Mouse (Mus musculus) liver, adult 2 months (tissue): ENCODE data around the gene Asl. TPM values are rescaled to one million over a fixed set of nuclear protein-coding genes. Genes with fewer than 3 reads are reported as not detected.

Experiments used
- DNase-seq: peaks from one replicate; pipeline ENCODE4 v3.0.0-alpha.2; 2011; ENCODE audit warnings: low read depth, low spot score; ENCODE audit errors: extremely low read depth
- H3K27ac ChIP-seq: fragments of 200-500 bp; replicated peaks from 2 replicates; pipeline ENCODE4 v1.5.1; 2012; ENCODE audit warnings: low read depth, mild to moderate bottlenecking, control low read depth, inconsistent platforms, low read length; ENCODE audit not compliant: insufficient read depth
- H3K27me3 ChIP-seq: fragments of 200-500 bp; 2 replicates; pipeline ENCODE4 v1.6.1; 2012; ENCODE audit warnings: mild to moderate bottlenecking, moderate library complexity, low read length, inconsistent platforms; ENCODE audit not compliant: control insufficient read depth, insufficient read depth
- H3K36me3 ChIP-seq: fragments of 200-500 bp; 2 replicates; pipeline ENCODE4 v1.6.1; 2012; ENCODE audit warnings: low read length, inconsistent platforms; ENCODE audit not compliant: control insufficient read depth, insufficient read depth
- H3K4me1 ChIP-seq: fragments of 200-500 bp; 2 replicates; pipeline ENCODE4 v1.6.1; 2011; ENCODE audit warnings: low read length; ENCODE audit not compliant: control insufficient read depth, insufficient read depth
- H3K4me3 ChIP-seq: fragments of 200-500 bp; 2 replicates; pipeline ENCODE4 v1.5.1; 2011; ENCODE audit warnings: low read depth, mild to moderate bottlenecking, control low read depth, low read length, moderate library complexity; ENCODE audit not compliant: insufficient read depth
- H3K79me2 ChIP-seq: fragments of 200-500 bp; 2 replicates; pipeline ENCODE4 v1.6.1; 2012; ENCODE audit warnings: inconsistent platforms, mild to moderate bottlenecking, low read length, moderate library complexity; ENCODE audit not compliant: control insufficient read depth, insufficient read depth
- H3K9ac ChIP-seq: fragments of 200-500 bp; 2 replicates; pipeline ENCODE4 v1.6.1; 2012; ENCODE audit warnings: low read depth, mild to moderate bottlenecking, control low read depth, inconsistent platforms, low read length
- CTCF ChIP-seq: fragments of 200-500 bp; IDR thresholded peaks from 2 replicates; pipeline ENCODE4 v1.5.1; 2011; ENCODE audit warnings: low read depth, low read length, control low read depth
- POLR2A ChIP-seq: fragments of 200-500 bp; IDR thresholded peaks from 2 replicates; pipeline ENCODE4 v1.6.1; 2011; ENCODE audit warnings: low read length, control low read depth; ENCODE audit not compliant: insufficient read depth; ENCODE audit errors: extremely low read depth
- WGBS: fragments of 180-500 bp; shearing (Covaris S2); methylation state at CpG from one replicate; pipeline ENCODE4 v1.1.7; 2018; 5-methylcytosine and 5-hydroxymethylcytosine counted together
- polyA plus RNA-seq: library from polyadenylated mRNA; depleted of rRNA; stranded (reverse); fragments of >200 nt; gene quantifications from 2 replicates; pipeline ENCODE4 v1.2.3, GENCODE M21; 2012
- total RNA-seq: library from RNA; depleted of rRNA; stranded (reverse); fragments of >200 nt; gene quantifications from 2 replicates; pipeline ENCODE4 v1.2.3, GENCODE M21; 2014

The Asl gene
- total and polyA plus RNA-seq, 2 experiments, result 622 to 683 TPM

DNA sequence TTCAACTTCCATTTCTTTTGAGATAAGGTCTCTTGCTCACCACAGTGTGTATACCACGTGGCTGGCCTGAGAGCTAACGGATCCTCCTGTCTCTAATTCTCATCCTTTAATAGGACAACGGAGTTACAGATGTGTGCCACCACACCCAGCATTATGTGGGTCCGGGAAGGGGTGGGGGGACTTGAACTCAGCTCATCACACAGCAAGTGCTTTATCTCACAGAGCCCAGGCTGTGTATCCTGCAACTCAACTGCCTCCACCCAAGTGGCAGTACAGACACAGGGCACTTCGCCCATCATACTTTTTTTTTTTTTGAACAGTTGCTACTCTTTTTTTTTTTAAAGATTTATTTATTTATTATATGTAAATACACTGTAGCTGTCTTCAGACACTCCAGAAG lies 37.1 kb downstream of the Asl start:
- Histone ChIP-seq H3K27ac (no peak overlapping the region), H3K9ac (no peak overlapping the region), H3K36me3 (peaks cover 2% of the 10 kb centered on the region; the same call in 1 of the 2 replicates), H3K4me3 (no peak overlapping the region), H3K4me1 (peaks cover 4% of the 10 kb centered on the region), H3K79me2 (no peaks in the 10 kb centered on the region), H3K27me3 (no peaks in the 10 kb centered on the region)
- WGBS, result 97% methylated on average over 5 of the region's 5 CpGs
- DNase-seq, result no peak
- TF ChIP-seq CTCF (no peak), POLR2A (no peak)

DNA sequence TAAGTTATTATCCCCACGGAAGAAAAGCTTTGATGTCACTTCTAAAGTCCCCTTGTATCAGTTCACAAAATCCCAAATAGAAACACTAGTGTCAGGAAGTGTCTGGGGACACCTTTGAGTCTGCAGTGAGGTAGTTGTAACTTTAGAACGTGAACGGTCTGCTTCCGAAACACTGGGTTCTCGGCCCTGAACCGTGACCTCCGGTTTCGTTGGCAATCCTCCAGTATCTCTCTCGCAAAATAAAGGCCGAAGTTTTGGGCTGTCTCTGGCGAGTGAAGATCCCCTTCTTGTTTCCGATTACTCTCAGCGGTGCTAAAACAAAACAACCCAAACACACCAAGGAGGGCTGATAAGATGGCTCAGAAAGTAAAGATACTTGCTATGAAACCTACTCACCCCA lies 39.7 kb downstream of the Asl start:
- Histone ChIP-seq H3K4me3 (no peak overlapping the region), H3K9ac (no peak overlapping the region), H3K27ac (peak overlapping the region; percentile 33), H3K27me3 (no peaks in the 10 kb centered on the region), H3K36me3 (peaks cover 2% of the 10 kb centered on the region; the same call in 1 of the 2 replicates), H3K79me2 (no peaks in the 10 kb centered on the region), H3K4me1 (peaks cover 4% of the 10 kb centered on the region)
- TF ChIP-seq CTCF (no peak), POLR2A (no peak)
- DNase-seq, result peak; percentile 78
- WGBS, result 21% methylated on average over 13 of the region's 13 CpGs

DNA sequence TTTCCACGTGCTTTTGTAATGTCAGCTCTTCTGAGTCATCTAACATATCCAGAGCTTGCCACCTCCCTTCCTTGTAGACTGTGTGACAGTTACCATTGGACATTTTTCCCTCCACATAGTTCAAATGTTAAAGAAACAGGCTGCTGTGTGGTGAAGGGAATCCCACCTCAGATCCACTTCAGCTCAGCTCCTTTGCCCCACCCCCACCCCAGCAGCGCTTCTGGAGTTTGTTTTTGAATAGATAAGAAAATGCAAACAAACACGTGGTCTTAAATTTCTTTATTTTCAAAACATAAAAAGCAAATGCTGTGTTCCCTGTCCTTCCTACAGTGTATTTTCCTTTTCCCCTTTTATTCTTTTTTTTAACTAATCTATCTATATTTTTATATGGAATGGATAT lies 48.8 kb downstream of the Asl start:
- H3K4me1 ChIP-seq, result peaks cover 5% of the 10 kb centered on the region; the same call in 1 of the 2 replicates
- WGBS, result 71% methylated on average over 3 of the region's 3 CpGs
- DNase-seq, result no peak
- H3K4me3 ChIP-seq, result no peak overlapping the region
- TF ChIP-seq POLR2A (no peak), CTCF (no peak)
- no peak overlapping the region for H3K9ac ChIP-seq
- peaks cover 17% of the 10 kb centered on the region; the same call in 1 of the 2 replicates for H3K79me2 ChIP-seq
- H3K27me3 ChIP-seq, result no peaks in the 10 kb centered on the region
- peaks cover 13% of the 10 kb centered on the region for H3K36me3 ChIP-seq
- no peak overlapping the region for H3K27ac ChIP-seq

DNA sequence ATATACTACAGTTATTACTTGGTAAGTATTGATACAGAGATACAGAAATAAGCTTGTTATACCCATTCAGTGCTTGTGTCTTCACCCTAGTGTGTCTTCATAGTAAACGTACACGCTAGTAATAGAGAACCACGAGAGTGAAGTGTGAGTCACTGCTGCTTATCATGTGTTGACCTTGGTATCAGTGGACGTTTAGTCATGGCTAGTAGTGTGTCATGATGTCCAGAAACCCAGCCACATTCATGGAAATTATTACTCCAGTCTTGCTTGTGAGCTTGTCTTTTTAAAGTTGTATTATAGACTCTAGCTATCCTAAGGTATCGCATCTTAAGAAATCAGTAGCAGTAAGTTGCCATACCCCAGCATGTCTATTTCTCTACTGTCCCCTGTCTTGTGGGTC lies 50.4 kb downstream of the Asl start:
- H3K27me3 ChIP-seq, result no peaks in the 10 kb centered on the region
- DNase-seq, result no peak
- no peak overlapping the region for H3K27ac ChIP-seq
- peaks cover 17% of the 10 kb centered on the region; the same call in 1 of the 2 replicates for H3K79me2 ChIP-seq
- TF ChIP-seq POLR2A, result no peak
- no peak for TF ChIP-seq CTCF
- H3K36me3 ChIP-seq, result peaks cover 8% of the 10 kb centered on the region
- no peak overlapping the region for H3K4me3 ChIP-seq
- H3K9ac ChIP-seq, result no peak overlapping the region
- WGBS, result 65% methylated on average over 5 of the region's 5 CpGs
- H3K4me1 ChIP-seq, result peaks cover 13% of the 10 kb centered on the region

DNA sequence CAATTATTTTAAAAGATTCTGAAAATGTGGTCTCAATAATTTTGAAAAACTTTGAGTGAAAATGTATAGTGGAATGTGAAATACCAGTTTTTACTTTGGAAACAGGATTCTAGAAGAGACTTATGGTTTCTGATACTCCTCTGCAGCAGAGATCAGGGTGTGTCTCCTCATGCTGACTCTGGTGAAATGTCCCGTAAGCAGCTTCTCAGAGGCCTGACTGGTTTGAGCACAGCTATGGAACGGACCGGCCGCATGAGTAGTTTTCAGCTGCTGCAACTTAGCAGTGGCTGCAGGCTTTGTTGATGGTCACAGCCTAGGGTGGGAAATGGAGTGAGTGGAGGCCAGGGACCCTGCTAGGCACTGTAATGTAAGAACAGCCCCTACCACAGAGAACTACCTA lies 51.3 kb downstream of the Asl start:
- Histone ChIP-seq H3K27ac (no peak overlapping the region), H3K27me3 (no peaks in the 10 kb centered on the region)
- WGBS, result 96% methylated on average over 4 of the region's 4 CpGs

DNA sequence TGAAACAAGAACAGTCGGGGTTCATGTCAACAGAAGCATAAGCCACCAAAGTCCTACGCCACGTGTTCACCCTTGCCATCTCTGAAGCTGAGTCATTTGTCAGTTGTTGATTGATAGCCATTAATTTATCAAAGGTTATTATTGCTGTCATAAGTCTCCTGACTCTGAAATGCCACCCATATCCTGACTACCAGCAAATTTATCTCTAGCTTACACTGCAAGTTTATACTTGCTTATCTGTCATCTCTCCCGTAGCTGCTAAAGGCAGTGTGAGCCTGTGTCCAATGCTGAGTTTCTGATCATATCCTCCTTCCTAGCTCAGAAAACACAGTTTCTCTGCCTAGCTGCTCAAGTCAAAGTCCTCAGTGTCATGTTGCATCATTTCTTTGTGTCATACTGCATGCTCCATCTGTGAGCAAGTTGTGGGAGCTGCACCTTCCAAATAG lies 54.2 kb downstream of the Asl start:
- TF ChIP-seq CTCF (no peak), POLR2A (no peak)
- WGBS, result 17% methylated on average over 4 of the region's 4 CpGs
- no peak overlapping the region; the same call in 1 of the 2 replicates for H3K9ac ChIP-seq
- DNase-seq, result peak; percentile 97
- H3K27me3 ChIP-seq, result no peaks in the 10 kb centered on the region
- H3K4me1 ChIP-seq, result peaks cover 18% of the 10 kb centered on the region
- H3K27ac ChIP-seq, result peak overlapping the region; percentile 91
- H3K4me3 ChIP-seq, result no peak overlapping the region
- H3K79me2 ChIP-seq, result peaks cover 21% of the 10 kb centered on the region; the same call in 1 of the 2 replicates
- H3K36me3 ChIP-seq, result 0 out of 2 replicates have a peak, but pooled peaks cover 3% of the 10 kb centered on the region

More for the DNA sequence above, 51.3 kb downstream of the Asl start:
- DNase-seq, result no peak
- Histone ChIP-seq H3K4me3 (no peak overlapping the region), H3K9ac (no peak overlapping the region), H3K79me2 (peaks cover 17% of the 10 kb centered on the region; the same call in 1 of the 2 replicates), H3K4me1 (peaks cover 16% of the 10 kb centered on the region), H3K36me3 (0 out of 2 replicates have a peak, but pooled peaks cover 3% of the 10 kb centered on the region)
- TF ChIP-seq CTCF (no peak), POLR2A (no peak)
